Mouse (Mus musculus) embryonic facial prominence, embryonic 11.5 days (tissue): ENCODE measurements around the gene Ankrd44. TPM values are rescaled to one million over a fixed set of nuclear protein-coding genes. Genes with fewer than 3 reads are reported as not detected.

Source experiments
- ATAC-seq: fragments of 200-750 bp; cut with Nextera tagmentation; replicated peaks from 2 replicates; pipeline ENCODE4 v1.8.0; 2017; ENCODE audit warnings: low read depth; ENCODE audit not compliant: insufficient number of reproducible peaks, low FRiP score, low TSS enrichment
- DNase-seq: peaks from one replicate; pipeline ENCODE4 v3.0.0-alpha.2; 2015; ENCODE audit warnings: low spot score
- H3K27ac ChIP-seq: fragments of 300-500 bp; sonication (generic); replicated peaks from 2 replicates; pipeline ENCODE4 v1.5.1; 2014; ENCODE audit warnings: mild to moderate bottlenecking, low read depth, low read length, control low read depth
- H3K27me3 ChIP-seq: fragments of 300-500 bp; sonication (generic); 2 replicates; pipeline ENCODE4 v1.6.1; 2014; ENCODE audit warnings: mild to moderate bottlenecking, low read length, moderate library complexity, mixed read lengths; ENCODE audit not compliant: control insufficient read depth, insufficient read depth
- H3K36me3 ChIP-seq: fragments of 300-500 bp; sonication (generic); replicated peaks from 2 replicates; pipeline ENCODE4 v1.6.1; 2014; ENCODE audit warnings: low read depth, mild to moderate bottlenecking, low read length, moderate library complexity, mixed read lengths; ENCODE audit not compliant: control insufficient read depth, insufficient read depth
- H3K4me1 ChIP-seq: fragments of 300-500 bp; sonication (generic); 2 replicates; pipeline ENCODE4 v1.6.1; 2014; ENCODE audit warnings: low read length, mixed read lengths; ENCODE audit not compliant: control insufficient read depth, insufficient read depth
- H3K4me2 ChIP-seq: fragments of 300-500 bp; sonication (generic); 2 replicates; pipeline ENCODE4 v1.6.1; 2014; ENCODE audit warnings: low read depth, mild to moderate bottlenecking, control low read depth, low read length, moderate library complexity
- H3K4me3 ChIP-seq: fragments of 300-500 bp; sonication (generic); 2 replicates; pipeline ENCODE4 v1.5.1; 2014; ENCODE audit warnings: low read depth, low read length, control low read depth
- H3K9ac ChIP-seq: fragments of 300-500 bp; sonication (generic); replicated peaks from 2 replicates; pipeline ENCODE4 v1.6.1; 2014; ENCODE audit warnings: mild to moderate bottlenecking, control low read depth, low read length
- H3K9me3 ChIP-seq: fragments of 300-500 bp; sonication (generic); replicated peaks from 2 replicates; pipeline ENCODE4 v1.6.1; 2016; ENCODE audit warnings: mild to moderate bottlenecking, low read length, inconsistent platforms, mixed read lengths; ENCODE audit not compliant: control insufficient read depth
- WGBS: fragments of 180-500 bp; shearing (Covaris S2); extraction: QIAGEN DNeasy Blood & Tissue Kit; methylation state at CpG from one replicate; pipeline ENCODE4 v1.1.7; 2014; 5-methylcytosine and 5-hydroxymethylcytosine counted together
- polyA plus RNA-seq: library from polyadenylated mRNA; unstranded; fragments of >200 nt; fragmentation: Nextera tagmentation; extraction: Ambion mirVana; gene quantifications from 2 replicates; pipeline ENCODE4 v1.2.1, GENCODE M21; 2014

Gene Ankrd44
- polyA plus RNA-seq, 1 experiment from 2014 or later = 24.4 TPM

DNA sequence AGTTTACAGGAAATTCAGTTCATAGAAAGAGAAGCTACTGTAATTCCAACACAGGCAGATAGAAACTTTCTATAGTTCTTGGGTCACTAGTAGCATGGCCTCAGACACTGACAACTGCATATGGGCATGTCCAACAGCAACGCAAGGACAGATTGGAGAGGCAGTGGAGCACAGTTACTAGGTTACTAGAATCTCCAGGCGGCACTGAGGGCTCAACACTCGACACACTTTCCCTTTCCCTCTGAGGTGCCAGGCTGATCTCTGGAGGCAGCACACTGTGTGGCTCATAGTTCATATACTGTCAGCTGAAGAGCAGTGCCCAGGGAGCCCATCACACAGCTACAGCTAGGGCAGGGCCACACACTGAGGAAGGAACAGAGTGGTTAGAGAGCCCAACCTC, 118.4 kb downstream of the Ankrd44 start:
- DNase-seq = no peak
- ATAC-seq = no peak

GRCm38 (mm10) chr1:54806116-54806850, 119.9 kb downstream of the Ankrd44 start:
- no peaks in the 10 kb centered on the region for H3K27me3 ChIP-seq
- H3K36me3 ChIP-seq = no peaks in the 10 kb centered on the region
- 82% methylated on average over 2 of the region's 2 CpGs for whole genome bisulfite sequencing
- no peak for ATAC-seq
- no peaks in the 10 kb centered on the region for H3K4me1 ChIP-seq
- no peak overlapping the region for H3K9ac ChIP-seq
- DNase-seq = no peak
- H3K4me2 ChIP-seq = no peak overlapping the region
- no peak overlapping the region for H3K4me3 ChIP-seq
- no peaks in the 10 kb centered on the region for H3K9me3 ChIP-seq
- no peak overlapping the region for H3K27ac ChIP-seq

More for the DNA sequence above, 118.4 kb downstream of the Ankrd44 start:
- no peak overlapping the region for H3K4me3 ChIP-seq
- no peaks in the 10 kb centered on the region for H3K9me3 ChIP-seq
- no peaks in the 10 kb centered on the region for H3K27me3 ChIP-seq
- no peak overlapping the region for H3K9ac ChIP-seq
- H3K27ac ChIP-seq = no peak overlapping the region
- WGBS = 85% methylated on average over 3 of the region's 3 CpGs
- no peaks in the 10 kb centered on the region for H3K36me3 ChIP-seq
- H3K4me1 ChIP-seq = no peaks in the 10 kb centered on the region
- H3K4me2 ChIP-seq = no peak overlapping the region

GRCm38 (mm10) chr1:54804406-54804805, 121.8 kb downstream of the Ankrd44 start:
- no peak overlapping the region for H3K27ac ChIP-seq
- 91% methylated on average over 9 of the region's 9 CpGs for WGBS
- H3K4me3 ChIP-seq = no peak overlapping the region
- no peak overlapping the region for H3K9ac ChIP-seq
- H3K4me2 ChIP-seq = no peak overlapping the region
- no peak for DNase-seq
- no peak for ATAC-seq
- no peaks in the 10 kb centered on the region for H3K4me1 ChIP-seq
- no peaks in the 10 kb centered on the region for H3K27me3 ChIP-seq
- H3K9me3 ChIP-seq = no peaks in the 10 kb centered on the region
- H3K36me3 ChIP-seq = no peaks in the 10 kb centered on the region

GRCm38 (mm10) chr1:54802703-54803102, 123.5 kb downstream of the Ankrd44 start:
- no peaks in the 10 kb centered on the region for H3K4me1 ChIP-seq
- no peaks in the 10 kb centered on the region for H3K27me3 ChIP-seq
- no peak overlapping the region for H3K9ac ChIP-seq
- 76% methylated on average over 11 of the region's 11 CpGs for WGBS
- H3K4me3 ChIP-seq = no peak overlapping the region
- H3K36me3 ChIP-seq = no peaks in the 10 kb centered on the region
- no peak overlapping the region for H3K4me2 ChIP-seq
- no peak overlapping the region for H3K27ac ChIP-seq
- H3K9me3 ChIP-seq = no peaks in the 10 kb centered on the region
- DNase-seq (no peak), ATAC-seq (no peak)

GRCm38 (mm10) chr1:54801256-54801655, 124.9 kb downstream of the Ankrd44 start:
- no peaks in the 10 kb centered on the region for H3K36me3 ChIP-seq
- H3K9ac ChIP-seq = no peak overlapping the region
- ATAC-seq (no peak), DNase-seq (no peak)
- H3K4me3 ChIP-seq = no peak overlapping the region
- no peak overlapping the region for H3K27ac ChIP-seq
- no peaks in the 10 kb centered on the region for H3K4me1 ChIP-seq
- no peaks in the 10 kb centered on the region for H3K27me3 ChIP-seq
- 82% methylated on average over 2 of the region's 3 CpGs for WGBS
- no peak overlapping the region for H3K4me2 ChIP-seq
- no peaks in the 10 kb centered on the region for H3K9me3 ChIP-seq

DNA sequence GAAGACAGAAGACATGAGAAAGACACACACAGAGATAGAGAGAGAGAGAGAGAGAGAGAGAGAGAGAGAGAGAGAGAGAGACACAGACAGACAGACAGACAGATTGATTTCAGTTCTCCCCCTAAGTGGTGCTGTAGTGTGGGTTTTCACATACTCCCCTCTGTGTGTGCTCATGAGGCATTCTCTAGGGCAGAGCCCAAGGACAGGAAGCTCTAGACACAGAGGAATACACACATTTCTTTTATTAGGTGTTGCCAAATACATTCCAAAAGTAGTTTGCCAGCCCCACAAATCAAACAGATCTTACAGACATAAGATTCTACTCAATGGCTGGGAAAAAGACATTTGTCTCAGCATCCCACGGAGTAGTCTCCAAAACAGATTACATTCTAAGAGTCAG, 126.8 kb downstream of the Ankrd44 start:
- Histone ChIP-seq H3K4me2 (no peak overlapping the region), H3K27ac (no peak overlapping the region), H3K9ac (no peak overlapping the region), H3K9me3 (no peaks in the 10 kb centered on the region), H3K27me3 (no peaks in the 10 kb centered on the region), H3K4me3 (no peak overlapping the region), H3K4me1 (no peaks in the 10 kb centered on the region), H3K36me3 (no peaks in the 10 kb centered on the region)
- WGBS = 82% methylated on average over 1 of the region's 1 CpGs
- ATAC-seq (no peak), DNase-seq (no peak)

DNA sequence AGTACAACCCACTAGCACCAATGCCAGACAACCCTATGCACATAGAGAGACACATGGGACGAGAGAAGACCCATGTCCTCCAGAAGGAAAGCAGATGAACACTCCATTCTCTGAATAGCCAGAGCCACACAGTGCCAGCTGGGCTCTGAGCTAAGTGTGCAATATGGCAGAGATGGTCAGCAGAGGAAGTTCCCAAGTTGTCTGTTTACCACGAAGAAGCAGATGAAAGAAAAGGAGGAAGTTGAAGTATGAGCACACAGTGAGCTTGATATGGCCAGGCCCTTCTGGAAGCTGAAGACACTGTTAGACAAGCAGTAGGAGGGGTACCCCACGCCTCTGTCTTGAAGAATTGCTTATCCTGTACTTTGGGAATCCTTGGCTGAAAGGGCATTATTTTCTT, 127.8 kb downstream of the Ankrd44 start:
- no peaks in the 10 kb centered on the region for H3K9me3 ChIP-seq
- ATAC-seq = no peak
- no peak for DNase-seq

DNA sequence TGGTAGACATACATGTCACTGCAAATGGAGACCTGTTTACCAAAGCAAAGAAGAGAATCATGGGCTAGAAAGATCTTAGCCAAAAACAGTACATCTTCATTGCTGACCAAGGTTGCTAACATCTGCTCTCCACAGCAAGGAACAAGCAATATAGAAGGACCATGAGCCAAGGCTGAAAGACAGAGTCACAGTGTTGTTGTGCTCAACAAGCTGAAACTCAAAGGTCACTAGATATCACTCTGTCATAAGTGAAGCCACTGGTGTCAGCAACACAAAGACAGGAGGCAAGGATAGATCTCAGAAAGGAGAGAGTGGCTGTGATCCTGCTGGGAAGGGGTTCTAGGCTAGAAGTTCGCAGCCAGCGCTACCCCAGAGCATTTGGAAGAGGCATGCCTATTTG, 131.5 kb downstream of the Ankrd44 start:
- Histone ChIP-seq H3K9ac (no peak overlapping the region), H3K27me3 (no peaks in the 10 kb centered on the region), H3K4me3 (no peak overlapping the region), H3K27ac (no peak overlapping the region), H3K4me1 (no peaks in the 10 kb centered on the region), H3K9me3 (no peaks in the 10 kb centered on the region), H3K4me2 (no peak overlapping the region), H3K36me3 (no peaks in the 10 kb centered on the region)
- no peak for ATAC-seq
- no peak for DNase-seq
- 92% methylated on average over 2 of the region's 2 CpGs for WGBS

More for the DNA sequence above, 127.8 kb downstream of the Ankrd44 start:
- no peak overlapping the region for H3K4me2 ChIP-seq
- no peak overlapping the region for H3K4me3 ChIP-seq
- 83% methylated on average over 3 of the region's 3 CpGs for WGBS
- no peaks in the 10 kb centered on the region for H3K36me3 ChIP-seq
- no peak overlapping the region for H3K27ac ChIP-seq
- H3K4me1 ChIP-seq = no peaks in the 10 kb centered on the region
- no peak overlapping the region for H3K9ac ChIP-seq
- no peaks in the 10 kb centered on the region for H3K27me3 ChIP-seq
